Mouse (Mus musculus) frontal cortex, postnatal 25 days (tissue): ENCODE measurements around the gene Gm28038.

Experiments
- DNase-seq, 2 experiments: peaks; one replicate each; pipeline ENCODE4 v3.0.0; 2022; ENCODE audit warnings: low spot score in 2 of 2

The Gm28038 gene

GRCm38 (mm10) chr2:30280743-30281142 is at the start of gene Gm28038:
TSS of gene Gm28038 (plus strand) at chr2:30281043.
- DNase-seq, result no peak

GRCm38 (mm10) chr2:30235593-30235992 is 45.2 kb upstream of the Gm28038 start:
- no peak for DNase-seq

GRCm38 (mm10) chr2:30236426-30237198 is 44.2 kb upstream of the Gm28038 start:
- DNase-seq, result no peak

- DNase-seq, result peak; percentile 99
Observed at GRCm38 (mm10) chr2:30237199-30237880, 43.5 kb upstream of the Gm28038 start, which contains the start of gene Lrrc8a. TSS of gene Lrrc8a (plus strand) at chr2:30237715.

- DNase-seq, result peak; percentile 35 to 39
Observed at GRCm38 (mm10) chr2:30237881-30238280, 43.0 kb upstream of the Gm28038 start.

- no peak for DNase-seq
Observed at GRCm38 (mm10) chr2:30238906-30239465, 41.9 kb upstream of the Gm28038 start.

GRCm38 (mm10) chr2:30239777-30240176 is 41.1 kb upstream of the Gm28038 start:
- no peak for DNase-seq

GRCm38 (mm10) chr2:30240267-30240666 is 40.6 kb upstream of the Gm28038 start, which contains the start of gene Gm28035:
TSS of gene Gm28035 (plus strand) at chr2:30240567.
- no peak for DNase-seq

- DNase-seq, result no peak
Observed at GRCm38 (mm10) chr2:30242509-30242908, 38.3 kb upstream of the Gm28038 start.

GRCm38 (mm10) chr2:30243391-30243790 is 37.5 kb upstream of the Gm28038 start:
- no peak for DNase-seq

- DNase-seq, result no peak
Observed at GRCm38 (mm10) chr2:30244595-30245178, 36.2 kb upstream of the Gm28038 start.

- DNase-seq, result no peak
Observed at GRCm38 (mm10) chr2:30247036-30247435, 33.8 kb upstream of the Gm28038 start.

GRCm38 (mm10) chr2:30247681-30248080 is 33.2 kb upstream of the Gm28038 start:
- DNase-seq, result no peak

- no peak for DNase-seq
Observed at GRCm38 (mm10) chr2:30249182-30249581, 31.7 kb upstream of the Gm28038 start.

GRCm38 (mm10) chr2:30250166-30251128 is 30.4 kb upstream of the Gm28038 start:
- DNase-seq, result no peak

GRCm38 (mm10) chr2:30251417-30252104 is 29.3 kb upstream of the Gm28038 start:
- no peak for DNase-seq

- DNase-seq, result no peak
Observed at GRCm38 (mm10) chr2:30252521-30252920, 28.3 kb upstream of the Gm28038 start.

- DNase-seq, result no peak
Observed at GRCm38 (mm10) chr2:30253809-30254208, 27.0 kb upstream of the Gm28038 start.

- DNase-seq, result no peak
Observed at GRCm38 (mm10) chr2:30255631-30256395, 25.0 kb upstream of the Gm28038 start.
